Mouse (Mus musculus): ENCODE data around the gene Spryd3. TPM values are rescaled to one million over a fixed set of nuclear protein-coding genes. Genes with fewer than 3 reads are reported as not detected.

Gene Spryd3
- polyA plus RNA-seq, 1 experiment from 2014 or later = 11.1 TPM

- Histone ChIP-seq H3K9ac (ENCODE audit: low read depth, low read length) (peak overlapping the region; percentile 71), H3K4me3 (ENCODE audit: low read depth, low read length) (peak overlapping the region; percentile 61), H3K27ac (ENCODE audit: low read depth, low read length) (peak overlapping the region; percentile 95), H3K9me3 (replicated peaks; ENCODE audit: control insufficient read depth, low read length) (no peaks in the 10 kb centered on the region), H3K4me1 (ENCODE audit: control insufficient read depth, insufficient read depth, low read length) (peaks cover 66% of the 10 kb centered on the region), H3K4me2 (peak overlapping the region; percentile 80), H3K36me3 (ENCODE audit: control insufficient read depth, insufficient read depth, low read length) (peaks cover 8% of the 10 kb centered on the region), H3K27me3 (ENCODE audit: control insufficient read depth, insufficient read depth, low read length) (no peaks in the 10 kb centered on the region; the same call in 1 of the 2 replicates)
- ATAC-seq (replicated peaks; ENCODE audit: insufficient number of reproducible peaks, low FRiP score, low TSS enrichment) = no peak
- WGBS (ENCODE audit: insufficient replicate concordance) = 19% methylated on average over 10 of the region's 10 CpGs
Measured at GRCm38 (mm10) chr15:102100996-102101671, 34.9 kb downstream of the Spryd3 start.

- H3K4me3 ChIP-seq (ENCODE audit: low read depth, low read length) = peak within 1 kb of the TSS; percentile 61
- under 1% methylated on average over 67 of the region's 82 CpGs for WGBS (ENCODE audit: insufficient replicate concordance)
- H3K27me3 ChIP-seq (ENCODE audit: control insufficient read depth, insufficient read depth, low read length) = no peaks in the 10 kb centered on the region
- peak within 1 kb of the TSS; percentile 71 for H3K9ac ChIP-seq (ENCODE audit: low read depth, low read length)
- H3K36me3 ChIP-seq (ENCODE audit: control insufficient read depth, insufficient read depth, low read length) = peaks cover 14% of the 10 kb centered on the region
- peaks cover 61% of the 10 kb centered on the region for H3K4me1 ChIP-seq (ENCODE audit: control insufficient read depth, insufficient read depth, low read length)
- no peaks in the 10 kb centered on the region for H3K9me3 ChIP-seq (replicated peaks; ENCODE audit: control insufficient read depth, low read length)
- peak within 1 kb of the TSS; percentile 95 for H3K27ac ChIP-seq (ENCODE audit: low read depth, low read length)
- peak; percentile 41 for ATAC-seq (replicated peaks; ENCODE audit: insufficient number of reproducible peaks, low FRiP score, low TSS enrichment)
- peak within 1 kb of the TSS; percentile 80 for H3K4me2 ChIP-seq
Measured at GRCm38 (mm10) chr15:102100161-102100981, 35.7 kb downstream of the Spryd3 start, which contains the start of gene Tns2. TSS of gene Tns2 (plus strand) at chr15:102100413.

GRCm38 (mm10) chr15:102099771-102100160 is 36.3 kb downstream of the Spryd3 start:
- Histone ChIP-seq H3K9ac (ENCODE audit: low read depth, low read length) (peak overlapping the region; percentile 71), H3K4me2 (peak overlapping the region; percentile 80), H3K36me3 (ENCODE audit: control insufficient read depth, insufficient read depth, low read length) (peaks cover 20% of the 10 kb centered on the region), H3K27me3 (ENCODE audit: control insufficient read depth, insufficient read depth, low read length) (no peaks in the 10 kb centered on the region), H3K4me1 (ENCODE audit: control insufficient read depth, insufficient read depth, low read length) (peaks cover 61% of the 10 kb centered on the region), H3K9me3 (replicated peaks; ENCODE audit: control insufficient read depth, low read length) (no peaks in the 10 kb centered on the region), H3K27ac (ENCODE audit: low read depth, low read length) (peak overlapping the region; percentile 95), H3K4me3 (ENCODE audit: low read depth, low read length) (peak overlapping the region; percentile 61)
- 20% methylated on average over 8 of the region's 8 CpGs for WGBS (ENCODE audit: insufficient replicate concordance)
- no peak for ATAC-seq (replicated peaks; ENCODE audit: insufficient number of reproducible peaks, low FRiP score, low TSS enrichment)

- Histone ChIP-seq H3K27ac (ENCODE audit: low read depth, low read length) (no peak overlapping the region), H3K9ac (ENCODE audit: low read depth, low read length) (no peak overlapping the region), H3K36me3 (ENCODE audit: control insufficient read depth, insufficient read depth, low read length) (peaks cover 24% of the 10 kb centered on the region), H3K4me3 (ENCODE audit: low read depth, low read length) (peak overlapping the region; percentile 61; the same call in 1 of the 2 replicates), H3K27me3 (ENCODE audit: control insufficient read depth, insufficient read depth, low read length) (no peaks in the 10 kb centered on the region), H3K4me2 (peak overlapping the region; percentile 80), H3K4me1 (ENCODE audit: control insufficient read depth, insufficient read depth, low read length) (peaks cover 58% of the 10 kb centered on the region), H3K9me3 (replicated peaks; ENCODE audit: control insufficient read depth, low read length) (no peaks in the 10 kb centered on the region)
- ATAC-seq (replicated peaks; ENCODE audit: insufficient number of reproducible peaks, low FRiP score, low TSS enrichment) = no peak
- 40% methylated on average over 5 of the region's 5 CpGs for WGBS (ENCODE audit: insufficient replicate concordance)
Measured at GRCm38 (mm10) chr15:102099260-102099659, 36.8 kb downstream of the Spryd3 start.

- Histone ChIP-seq H3K27ac (ENCODE audit: low read depth, low read length) (no peak overlapping the region), H3K9me3 (replicated peaks; ENCODE audit: control insufficient read depth, low read length) (no peaks in the 10 kb centered on the region), H3K4me3 (ENCODE audit: low read depth, low read length) (no peak overlapping the region), H3K4me2 (no peak overlapping the region), H3K4me1 (ENCODE audit: control insufficient read depth, insufficient read depth, low read length) (peaks cover 48% of the 10 kb centered on the region), H3K36me3 (ENCODE audit: control insufficient read depth, insufficient read depth, low read length) (peaks cover 35% of the 10 kb centered on the region), H3K27me3 (ENCODE audit: control insufficient read depth, insufficient read depth, low read length) (no peaks in the 10 kb centered on the region), H3K9ac (ENCODE audit: low read depth, low read length) (no peak overlapping the region)
- no peak for ATAC-seq (replicated peaks; ENCODE audit: insufficient number of reproducible peaks, low FRiP score, low TSS enrichment)
- 44% methylated on average over 5 of the region's 5 CpGs for WGBS (ENCODE audit: insufficient replicate concordance)
Measured at GRCm38 (mm10) chr15:102097991-102098555, 38.0 kb downstream of the Spryd3 start.

GRCm38 (mm10) chr15:102097147-102097915 is 38.7 kb downstream of the Spryd3 start:
- 70% methylated on average over 8 of the region's 8 CpGs for WGBS (ENCODE audit: insufficient replicate concordance)
- H3K36me3 ChIP-seq (ENCODE audit: control insufficient read depth, insufficient read depth, low read length) = peaks cover 43% of the 10 kb centered on the region
- H3K9me3 ChIP-seq (replicated peaks; ENCODE audit: control insufficient read depth, low read length) = no peaks in the 10 kb centered on the region
- H3K4me3 ChIP-seq (ENCODE audit: low read depth, low read length) = no peak overlapping the region
- peaks cover 40% of the 10 kb centered on the region for H3K4me1 ChIP-seq (ENCODE audit: control insufficient read depth, insufficient read depth, low read length)
- no peak overlapping the region for H3K4me2 ChIP-seq
- no peak overlapping the region for H3K27ac ChIP-seq (ENCODE audit: low read depth, low read length)
- H3K27me3 ChIP-seq (ENCODE audit: control insufficient read depth, insufficient read depth, low read length) = no peaks in the 10 kb centered on the region
- no peak for ATAC-seq (replicated peaks; ENCODE audit: insufficient number of reproducible peaks, low FRiP score, low TSS enrichment)
- H3K9ac ChIP-seq (ENCODE audit: low read depth, low read length) = no peak overlapping the region

- H3K27ac ChIP-seq (ENCODE audit: low read depth, low read length) = no peak overlapping the region
- H3K9ac ChIP-seq (ENCODE audit: low read depth, low read length) = no peak overlapping the region
- no peak for ATAC-seq (replicated peaks; ENCODE audit: insufficient number of reproducible peaks, low FRiP score, low TSS enrichment)
- peaks cover 24% of the 10 kb centered on the region for H3K4me1 ChIP-seq (ENCODE audit: control insufficient read depth, insufficient read depth, low read length)
- no peaks in the 10 kb centered on the region for H3K27me3 ChIP-seq (ENCODE audit: control insufficient read depth, insufficient read depth, low read length)
- H3K4me3 ChIP-seq (ENCODE audit: low read depth, low read length) = no peak overlapping the region
- H3K4me2 ChIP-seq = no peak overlapping the region
- H3K9me3 ChIP-seq (replicated peaks; ENCODE audit: control insufficient read depth, low read length) = no peaks in the 10 kb centered on the region
- H3K36me3 ChIP-seq (ENCODE audit: control insufficient read depth, insufficient read depth, low read length) = peaks cover 63% of the 10 kb centered on the region
- 83% methylated on average over 16 of the region's 16 CpGs for WGBS (ENCODE audit: insufficient replicate concordance)
Measured at GRCm38 (mm10) chr15:102094988-102095387, 41.0 kb downstream of the Spryd3 start.

- Histone ChIP-seq H3K4me2 (no peak overlapping the region), H3K4me1 (ENCODE audit: control insufficient read depth, insufficient read depth, low read length) (peaks cover 16% of the 10 kb centered on the region), H3K4me3 (ENCODE audit: low read depth, low read length) (no peak overlapping the region), H3K27me3 (ENCODE audit: control insufficient read depth, insufficient read depth, low read length) (no peaks in the 10 kb centered on the region), H3K9me3 (replicated peaks; ENCODE audit: control insufficient read depth, low read length) (no peaks in the 10 kb centered on the region), H3K27ac (ENCODE audit: low read depth, low read length) (no peak overlapping the region), H3K9ac (ENCODE audit: low read depth, low read length) (no peak overlapping the region), H3K36me3 (ENCODE audit: control insufficient read depth, insufficient read depth, low read length) (peaks cover 72% of the 10 kb centered on the region)
- ATAC-seq (replicated peaks; ENCODE audit: insufficient number of reproducible peaks, low FRiP score, low TSS enrichment) = no peak
- 84% methylated on average over 2 of the region's 2 CpGs for WGBS (ENCODE audit: insufficient replicate concordance)
Measured at GRCm38 (mm10) chr15:102094157-102094556, 41.9 kb downstream of the Spryd3 start.

Measured in heart, embryonic 11.5 days (tissue).